Comparison of ENCODE assay signal across 10 mouse cellular contexts in genomic region chr15:61503436-61503835, GRCm38 (mm10).
DNase-seq lines count a peak whose midpoint lies in the region; ATAC-seq lines count a peak whose summit lies in the region.
"Had no signal": no experiment of that assay in that cellular context is flagged by ENCODE, and none has a peak within 500 bp of the region (broad histone marks: within the 10 kb centered on the region; RNA-seq: fewer than 3 reads in every experiment).

No protein-coding gene starts in this region.

- 73% methylated on average over 7 of the region's 7 CpGs for WGBS in liver, embryonic 12.5 days (ENCODE audit: insufficient replicate concordance)

- H3K27ac ChIP-seq in liver, embryonic 12.5 days: no peak overlapping the region
- H3K27ac ChIP-seq: forebrain, embryonic 15.5 days; limb, embryonic 13.5 days had no signal

- no peaks in the 10 kb centered on the region for H3K36me3 ChIP-seq in liver, embryonic 12.5 days
- H3K36me3 ChIP-seq: forebrain, embryonic 15.5 days; limb, embryonic 13.5 days had no signal

- ATAC-seq in liver, embryonic 12.5 days: no peak
- ATAC-seq: forebrain, embryonic 15.5 days had no signal

- no peaks in the 10 kb centered on the region for H3K4me1 ChIP-seq in liver, embryonic 12.5 days
- H3K4me1 ChIP-seq: forebrain, embryonic 15.5 days; limb, embryonic 13.5 days had no signal

- H3K9ac ChIP-seq in liver, embryonic 12.5 days: no peak overlapping the region
- H3K9ac ChIP-seq: forebrain, embryonic 15.5 days; limb, embryonic 13.5 days had no signal

- peak; percentile 9 for DNase-seq in kidney, adult 9 months
- DNase-seq in kidney, adult 11 months: no peak
- DNase-seq in testis, postnatal 14 days (ENCODE audit: low spot score): peak; percentile 7
- no peak for DNase-seq in testis, postnatal 10 days (ENCODE audit: low spot score)
- peak; percentile 24 to 36 for DNase-seq in kidney, postnatal 25 days
- DNase-seq in spleen, postnatal 10 days (ENCODE audit: low spot score in 2 of 2): no peak

- H3K27me3 ChIP-seq in liver, embryonic 12.5 days (replicated peaks): no peaks in the 10 kb centered on the region
- H3K27me3 ChIP-seq: forebrain, embryonic 15.5 days; limb, embryonic 13.5 days had no signal

- no peaks in the 10 kb centered on the region for H3K9me3 ChIP-seq in liver, embryonic 12.5 days (replicated peaks)
- H3K9me3 ChIP-seq: forebrain, embryonic 15.5 days; limb, embryonic 13.5 days had no signal

- no peak overlapping the region for H3K4me3 ChIP-seq in liver, embryonic 12.5 days
- H3K4me3 ChIP-seq: forebrain, embryonic 15.5 days; limb, embryonic 13.5 days had no signal

- H3K4me2 ChIP-seq in liver, embryonic 12.5 days: no peak overlapping the region
- H3K4me2 ChIP-seq: forebrain, embryonic 15.5 days; heart, embryonic 11.5 days; limb, embryonic 13.5 days had no signal

Comparison
In these comparisons a context has a peak if more than half of its experiments do, and no peak if none do; other contexts are left out.
1. DNase-seq: peak in kidney, adult 9 months (single experiment), testis, postnatal 14 days (single experiment) and kidney, postnatal 25 days (2 of 2); none in kidney, adult 11 months (single experiment), testis, postnatal 10 days (single experiment) and spleen, postnatal 10 days (0 of 2).